16 mouse cellular contexts compared by ENCODE assay signal in genomic region chr14:59883517-59884069, GRCm38 (mm10).
"Had no signal": no experiment of that assay in that cellular context is flagged by ENCODE, and none has a peak within 500 bp of the region (broad histone marks: within the 10 kb centered on the region; RNA-seq: fewer than 3 reads in every experiment).

No protein-coding gene starts in this region.

- DNase-seq: lung, adult 2 months; lung, postnatal 14 days; lung, postnatal 36 days; right cerebral cortex, postnatal 14 days; thymus, adult 2 months; thymus, postnatal 25 days; thymus, postnatal 4 days had no signal

- ATAC-seq: lung, postnatal 0 days; midbrain, embryonic 15.5 days had no signal

- H3K4me1 ChIP-seq: megakaryocyte, embryonic 14.5 days; neural tube, embryonic 12.5 days had no signal

- H3K4me3 ChIP-seq: lung, embryonic 15.5 days; megakaryocyte, embryonic 14.5 days; midbrain, embryonic 12.5 days; midbrain, embryonic 15.5 days; neural tube, embryonic 12.5 days; stomach, embryonic 15.5 days had no signal

- H3K9ac ChIP-seq: lung, embryonic 15.5 days; midbrain, embryonic 12.5 days; midbrain, embryonic 15.5 days; neural tube, embryonic 12.5 days; stomach, embryonic 15.5 days had no signal

- H3K4me2 ChIP-seq: lung, embryonic 15.5 days; midbrain, embryonic 12.5 days; midbrain, embryonic 15.5 days; neural tube, embryonic 12.5 days; stomach, embryonic 15.5 days had no signal

- H3K27me3 ChIP-seq: lung, embryonic 15.5 days; megakaryocyte, embryonic 14.5 days; midbrain, embryonic 12.5 days; midbrain, embryonic 15.5 days; neural tube, embryonic 12.5 days; stomach, embryonic 15.5 days had no signal

- H3K36me3 ChIP-seq: lung, embryonic 15.5 days; midbrain, embryonic 12.5 days; midbrain, embryonic 15.5 days; neural tube, embryonic 12.5 days; stomach, embryonic 15.5 days had no signal

- H3K9me3 ChIP-seq: lung, embryonic 15.5 days; megakaryocyte, embryonic 14.5 days; midbrain, embryonic 12.5 days; midbrain, embryonic 15.5 days; neural tube, embryonic 12.5 days; stomach, embryonic 15.5 days had no signal

- H3K27ac ChIP-seq: lung, embryonic 15.5 days; macrophage; midbrain, embryonic 12.5 days; midbrain, embryonic 15.5 days; neural tube, embryonic 12.5 days; stomach, embryonic 15.5 days; stomach, postnatal 0 days had no signal
